Mouse (Mus musculus): ENCODE results near the gene Son.

- TF ChIP-seq POLR2A (IDR thresholded peaks at IDR 0.05; ENCODE audit: insufficient read depth, low read length) (no peak), CTCF (IDR thresholded peaks at IDR 0.05; ENCODE audit: low read depth, low read length) (no peak)
These were observed 33.4 kb downstream of the Son start for GRCm38 (mm10) chr16:91680656-91681055.
